Mouse (Mus musculus) testis, adult 2 months (tissue): Measurements from ENCODE around the gene Catsperd. TPM values are rescaled to one million over a fixed set of nuclear protein-coding genes. Genes with fewer than 3 reads are reported as not detected.

Source experiments
- H3K27ac ChIP-seq: fragments of 200-500 bp; 2 replicates; pipeline ENCODE4 v1.5.1; 2012; ENCODE audit warnings: low read depth, low read length; ENCODE audit not compliant: control insufficient read depth, insufficient read depth
- H3K27me3 ChIP-seq: fragments of 200-500 bp; 2 replicates; pipeline ENCODE4 v1.6.1; 2012; ENCODE audit warnings: mild to moderate bottlenecking, low read length, moderate library complexity; ENCODE audit not compliant: control insufficient read depth, insufficient read depth
- H3K36me3 ChIP-seq: fragments of 200-500 bp; 2 replicates; pipeline ENCODE4 v1.6.1; 2012; ENCODE audit warnings: mild to moderate bottlenecking, low read length; ENCODE audit not compliant: control insufficient read depth, insufficient read depth
- H3K4me1 ChIP-seq: fragments of 200-500 bp; 2 replicates; pipeline ENCODE4 v1.6.1; 2012; ENCODE audit warnings: low read length; ENCODE audit not compliant: control insufficient read depth, insufficient read depth
- H3K4me3 ChIP-seq: fragments of 200-500 bp; 2 replicates; pipeline ENCODE4 v1.5.1; 2012; ENCODE audit warnings: low read depth, mild to moderate bottlenecking, low read length, moderate library complexity, mixed read lengths; ENCODE audit not compliant: control insufficient read depth
- CTCF ChIP-seq: fragments of 200-500 bp; IDR thresholded peaks from 2 replicates; pipeline ENCODE4 v1.5.1; 2012; ENCODE audit warnings: low read depth, mild to moderate bottlenecking, inconsistent platforms, low read length, moderate library complexity; ENCODE audit not compliant: control insufficient read depth, insufficient read depth, insufficient replicate concordance
- POLR2A ChIP-seq: fragments of 200-500 bp; IDR thresholded peaks from 2 replicates; pipeline ENCODE4 v1.6.1; 2012; ENCODE audit warnings: low read depth, mild to moderate bottlenecking, inconsistent platforms, low read length, moderate library complexity; ENCODE audit not compliant: control insufficient read depth
- polyA plus RNA-seq: library from polyadenylated mRNA; depleted of rRNA; stranded (reverse); fragments of >200 nt; gene quantifications from 2 replicates; pipeline ENCODE4 v1.2.3, GENCODE M21; 2012; rRNA removed

Catsperd gene
- polyA plus RNA-seq = 182 and 184 TPM in 2 replicates

DNA sequence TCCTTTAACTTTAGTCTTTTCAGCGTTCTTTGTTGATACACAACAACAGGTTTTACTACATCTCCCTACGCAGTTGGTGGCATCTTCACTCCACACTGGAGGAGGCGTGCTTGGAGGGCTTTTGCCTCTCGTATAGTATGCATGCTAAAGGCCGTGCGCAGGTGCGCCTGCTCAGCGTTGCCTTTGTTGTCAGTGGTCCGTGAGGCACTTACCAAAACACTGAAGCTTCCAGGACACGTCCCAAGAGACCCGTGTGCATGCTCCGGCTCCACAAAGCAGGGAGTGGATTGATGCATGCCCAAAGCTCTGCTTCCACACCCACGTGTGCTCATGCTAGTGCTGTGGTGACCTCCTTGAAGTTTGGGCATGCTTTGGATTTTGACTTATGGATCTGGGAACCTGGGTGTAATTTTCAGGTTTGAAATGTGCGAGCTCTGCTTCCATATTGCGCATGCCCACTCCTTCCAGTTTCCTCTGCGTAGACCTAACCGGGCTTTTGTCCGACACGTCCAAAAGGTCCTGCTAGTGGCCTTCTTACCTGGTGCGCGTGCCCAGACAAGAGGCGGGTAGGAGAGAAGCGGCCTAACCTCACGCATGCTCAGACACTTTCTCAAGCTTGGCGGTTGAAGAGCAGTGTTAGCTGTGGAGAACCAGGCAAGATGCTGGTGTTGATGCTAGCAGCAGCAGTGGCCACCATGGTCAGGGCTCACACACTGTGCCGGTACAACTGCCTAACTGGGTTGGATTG lies at the start of gene Catsperd:
Gene Catsperd, plus strand, starts transcription at position 614 of the 748 bp plus-strand sequence.
- Histone ChIP-seq H3K27ac (peak within 1 kb of the TSS; percentile 59), H3K4me3 (peak within 1 kb of the TSS; percentile 93), H3K27me3 (no peaks in the 10 kb centered on the region), H3K36me3 (no peaks in the 10 kb centered on the region; the same call in none of the 2 replicates), H3K4me1 (peaks cover 15% of the 10 kb centered on the region)
- TF ChIP-seq CTCF (0 out of 2 replicates have a peak, but pooled peaks have one; percentile 3), POLR2A (peak; percentile 77; the same call in 1 of the 2 replicates)

DNA sequence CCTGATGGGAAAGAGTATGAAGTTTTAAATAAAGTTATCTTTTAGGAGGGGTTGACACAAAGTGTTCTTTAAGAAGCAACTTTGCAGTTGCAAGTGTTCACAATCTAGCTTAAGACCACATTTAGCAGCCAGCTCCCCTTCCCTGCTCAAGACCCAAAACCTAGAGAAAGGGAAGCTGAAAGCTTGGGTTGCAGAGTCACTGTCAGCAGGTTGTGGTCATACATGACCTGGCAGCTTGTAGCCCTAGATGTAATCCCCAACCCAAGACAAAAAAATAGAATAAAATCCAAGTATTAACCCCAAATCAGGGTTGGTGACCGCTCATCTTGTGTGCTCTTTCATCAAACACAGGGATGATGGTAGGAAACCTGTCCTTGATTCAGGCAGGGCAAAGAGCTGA lies 44.9 kb upstream of the Catsperd start:
- Histone ChIP-seq H3K4me1 (peaks cover 11% of the 10 kb centered on the region), H3K36me3 (peaks cover 5% of the 10 kb centered on the region), H3K27ac (peak overlapping the region; percentile 43), H3K4me3 (peak overlapping the region; percentile 99), H3K27me3 (no peaks in the 10 kb centered on the region)
- no peak for TF ChIP-seq CTCF
- no peak for TF ChIP-seq POLR2A

DNA sequence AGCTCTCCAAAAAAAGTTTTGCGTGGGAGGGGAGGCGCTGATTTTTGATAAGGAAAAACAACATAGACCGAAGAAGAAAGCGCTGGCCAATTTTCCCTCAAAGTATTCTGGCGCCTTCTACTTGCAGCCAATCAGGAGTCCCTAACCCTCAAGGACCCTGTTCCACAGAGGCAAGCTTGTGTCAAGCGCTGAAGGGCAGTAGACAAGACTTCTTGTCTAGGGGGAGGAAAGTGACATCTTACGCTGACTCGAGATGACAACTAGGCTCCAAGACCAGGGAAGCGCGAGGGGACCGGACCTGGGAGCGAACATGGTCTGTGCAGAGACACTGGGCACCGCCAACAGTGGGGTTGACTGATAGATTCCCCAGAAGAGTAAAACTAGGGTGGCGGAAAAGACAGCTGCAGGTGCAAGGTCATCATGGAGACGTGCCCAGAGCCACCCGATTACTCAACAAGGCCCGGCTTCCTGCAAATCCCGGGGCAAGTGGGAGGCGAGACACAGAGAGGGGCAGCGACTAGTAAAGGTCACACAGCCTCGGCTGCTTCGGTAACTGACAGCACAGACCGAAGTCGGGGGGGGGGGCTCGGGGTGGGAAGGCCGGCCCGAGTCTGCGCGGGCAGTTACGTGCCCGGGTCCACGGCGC lies 44.2 kb upstream of the Catsperd start:
- H3K27ac ChIP-seq = peak overlapping the region; percentile 97
- TF ChIP-seq CTCF = no peak
- TF ChIP-seq POLR2A = no peak
- peak overlapping the region; percentile 99 for H3K4me3 ChIP-seq
- H3K27me3 ChIP-seq = no peaks in the 10 kb centered on the region
- H3K36me3 ChIP-seq = peaks cover 7% of the 10 kb centered on the region
- H3K4me1 ChIP-seq = peaks cover 11% of the 10 kb centered on the region

DNA sequence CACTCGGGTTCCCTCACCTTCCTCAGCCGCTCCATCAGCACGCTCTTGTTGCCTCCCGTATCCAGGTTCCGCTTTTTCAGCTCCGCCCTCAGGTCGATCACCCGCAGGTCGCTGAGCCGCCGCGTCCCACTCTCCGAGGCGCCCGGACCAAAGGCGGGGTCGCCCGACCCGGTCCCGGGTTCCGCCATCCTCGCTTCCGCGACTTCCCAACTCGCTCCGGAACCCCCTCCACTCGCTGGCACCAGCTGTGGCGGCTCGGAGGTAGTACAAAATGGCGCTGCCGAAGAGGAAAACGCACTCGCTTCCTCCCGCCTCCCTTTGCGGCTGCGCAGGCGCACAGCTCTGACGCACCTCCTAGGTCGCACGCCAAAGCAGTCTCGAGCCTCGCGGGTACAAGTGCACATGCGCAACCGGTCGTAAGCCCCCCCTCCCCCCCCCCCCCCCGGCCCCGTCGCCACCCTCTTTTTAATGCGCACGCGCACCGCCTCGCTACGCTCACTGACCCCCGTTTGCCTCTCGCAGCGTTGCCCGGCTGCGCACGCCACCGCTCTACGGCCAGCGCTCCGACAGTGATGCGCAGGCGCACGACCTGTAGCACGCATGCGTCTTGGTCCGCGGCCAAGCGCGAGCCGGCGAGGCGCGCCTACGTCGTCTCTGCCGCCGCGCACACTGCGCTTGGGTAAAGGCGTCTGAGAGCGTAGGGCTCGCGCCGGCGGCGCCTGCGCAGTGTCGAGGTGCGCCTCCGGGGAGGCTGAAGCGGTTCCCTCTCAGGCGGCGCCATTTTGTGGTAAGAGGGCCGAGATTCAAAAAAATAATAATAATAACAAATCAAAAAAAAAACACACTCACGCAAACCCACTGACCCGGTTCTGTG lies 43.4 kb upstream of the Catsperd start, which contains the start of the genes Safb2 and Safb:
Gene Safb2, minus strand, starts transcription at position 329 of the 874 bp plus-strand sequence.
Gene Safb, plus strand, starts transcription at position 569 of the 874 bp plus-strand sequence.
- H3K4me3 ChIP-seq = peak within 1 kb of the TSS; percentile 99
- peak within 1 kb of the TSS; percentile 99 for H3K27ac ChIP-seq
- no peaks in the 10 kb centered on the region for H3K27me3 ChIP-seq
- H3K36me3 ChIP-seq = peaks cover 8% of the 10 kb centered on the region
- TF ChIP-seq CTCF (0 out of 2 replicates have a peak, but pooled peaks have one; percentile 4), POLR2A (peak; percentile 85)
- peaks cover 11% of the 10 kb centered on the region for H3K4me1 ChIP-seq

DNA sequence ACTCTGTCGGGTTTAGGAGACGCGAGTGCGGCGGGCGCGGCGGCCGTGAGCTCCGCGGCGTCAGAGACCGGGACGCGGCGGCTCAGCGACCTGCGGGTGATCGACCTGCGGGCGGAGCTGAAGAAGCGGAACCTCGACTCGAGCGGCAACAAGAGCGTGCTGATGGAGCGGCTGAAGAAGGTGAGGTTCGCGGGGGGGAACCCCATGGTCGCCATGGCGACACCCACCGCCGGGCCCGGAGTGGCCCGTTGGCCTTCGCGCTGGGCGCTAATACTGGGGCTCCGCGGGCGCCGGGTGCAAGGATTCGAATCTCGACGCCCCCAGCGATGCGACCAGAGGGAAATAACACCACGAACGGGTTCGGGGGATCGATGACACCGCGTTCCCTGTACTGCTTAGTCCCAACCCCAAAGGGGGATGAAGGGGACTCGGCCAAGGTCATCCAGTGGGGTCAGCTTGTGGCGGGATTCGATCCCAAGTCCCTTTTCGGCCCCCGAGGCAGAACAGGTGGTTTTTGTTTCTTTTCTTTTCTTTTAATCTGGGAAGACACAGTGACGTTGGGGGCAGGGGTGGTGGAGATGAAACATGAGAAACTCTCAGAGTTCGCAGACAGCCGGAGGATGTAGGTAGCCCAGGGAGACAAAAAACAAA lies 42.6 kb upstream of the Catsperd start:
- peaks cover 11% of the 10 kb centered on the region for H3K4me1 ChIP-seq
- TF ChIP-seq POLR2A = no peak
- no peak for TF ChIP-seq CTCF
- H3K27me3 ChIP-seq = no peaks in the 10 kb centered on the region
- peak overlapping the region; percentile 99 for H3K4me3 ChIP-seq
- peaks cover 11% of the 10 kb centered on the region for H3K36me3 ChIP-seq
- peak overlapping the region; percentile 99 for H3K27ac ChIP-seq

DNA sequence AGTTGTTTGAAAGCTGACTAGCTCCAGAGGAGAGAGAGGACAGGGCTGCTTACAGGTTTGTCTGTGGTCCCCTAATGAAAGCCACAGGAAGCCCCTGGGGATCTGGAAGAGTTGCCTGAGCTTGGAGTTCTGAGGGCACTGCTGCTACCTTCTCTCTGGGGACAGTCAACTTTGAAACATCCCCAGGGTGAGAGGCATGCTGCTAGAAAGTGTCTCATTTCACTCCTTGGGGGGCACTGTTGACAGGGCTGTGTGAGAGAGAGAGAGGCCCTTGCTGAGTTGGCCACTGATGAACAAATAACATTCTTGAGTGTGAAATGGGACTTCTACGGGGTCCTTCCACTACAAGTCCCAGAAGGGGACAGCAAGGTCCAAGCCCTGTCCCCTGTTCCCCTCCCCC lies 40.2 kb upstream of the Catsperd start:
- peaks cover 9% of the 10 kb centered on the region for H3K36me3 ChIP-seq
- TF ChIP-seq POLR2A (no peak), CTCF (no peak)
- H3K4me3 ChIP-seq = no peak overlapping the region

More for the DNA sequence above, 40.2 kb upstream of the Catsperd start:
- H3K4me1 ChIP-seq = peaks cover 7% of the 10 kb centered on the region
- no peak overlapping the region for H3K27ac ChIP-seq
- H3K27me3 ChIP-seq = no peaks in the 10 kb centered on the region
